Mouse (Mus musculus) MEL (cell line): ENCODE results near the gene Dlg1. TPM values are rescaled to one million over a fixed set of nuclear protein-coding genes. Genes with fewer than 3 reads are reported as not detected.

Experiments used
- DNase-seq: peaks from one replicate; pipeline ENCODE4 v3.0.0; 2011; ENCODE audit warnings: low read depth, low spot score
- H3K27ac ChIP-seq: 2 replicates; pipeline ENCODE4 v1.5.1; 2012; ENCODE audit warnings: low read depth, mild to moderate bottlenecking, control low read depth, low read length, moderate library complexity; ENCODE audit not compliant: control insufficient read depth
- H3K27me3 ChIP-seq, 2 experiments: fragments of 150-350 bp in 1 of 2; sonication (generic) in 1 of 2; 2 replicates each; pipeline ENCODE4 v1.6.1; 2012; ENCODE audit warnings: low read length in 2 of 2, mild to moderate bottlenecking in 2 of 2, improper control_type of control experiment in 1 of 2, moderate library complexity in 1 of 2; ENCODE audit not compliant: insufficient read depth in 2 of 2, control insufficient read depth in 1 of 2
- H3K36me3 ChIP-seq, 2 experiments: 2 replicates each; pipeline ENCODE4 v1.6.1; 2012 to 2014; ENCODE audit warnings: low read length in 2 of 2, improper control_type of control experiment in 1 of 2, inconsistent platforms in 1 of 2, mild to moderate bottlenecking in 1 of 2; ENCODE audit not compliant: insufficient read depth in 2 of 2, control insufficient read depth in 1 of 2
- H3K4me1 ChIP-seq, 2 experiments: fragments of 150-350 bp in 1 of 2; sonication (generic) in 1 of 2; 2 replicates each; pipeline ENCODE4 v1.6.1; 2012; ENCODE audit warnings: low read length in 2 of 2, improper control_type of control experiment in 1 of 2, mild to moderate bottlenecking in 1 of 2; ENCODE audit not compliant: insufficient read depth in 2 of 2, control insufficient read depth in 1 of 2
- H3K4me3 ChIP-seq, 2 experiments: fragments of 150-350 bp in 1 of 2; sonication (generic) in 1 of 2; 2 replicates each; pipeline ENCODE4 v1.5.1; 2012; ENCODE audit warnings: low read depth in 2 of 2, low read length in 2 of 2, mild to moderate bottlenecking in 2 of 2, moderate library complexity in 2 of 2, control low read depth in 1 of 2, improper control_type of control experiment in 1 of 2; ENCODE audit not compliant: control insufficient read depth in 1 of 2, insufficient read depth in 1 of 2
- H3K79me2 ChIP-seq: 2 replicates; pipeline ENCODE4 v1.6.1; 2012; ENCODE audit warnings: mild to moderate bottlenecking, low read length, moderate library complexity; ENCODE audit not compliant: control insufficient read depth, poor library complexity, insufficient read depth
- H3K9ac ChIP-seq: 2 replicates; pipeline ENCODE4 v1.6.1; 2012; ENCODE audit warnings: low read depth, mild to moderate bottlenecking, control low read depth, low read length, moderate library complexity; ENCODE audit not compliant: control insufficient read depth, poor library complexity, severe bottlenecking
- H3K9me3 ChIP-seq: fragments of 150-350 bp; sonication (generic); replicated peaks from 2 replicates; pipeline ENCODE4 v1.6.1; 2012; ENCODE audit warnings: mild to moderate bottlenecking, low read length, improper control_type of control experiment, moderate library complexity; ENCODE audit not compliant: insufficient read depth
- CHD1 ChIP-seq: IDR thresholded peaks from 2 replicates; pipeline ENCODE4 v1.6.1; 2012; ENCODE audit warnings: low read depth, mild to moderate bottlenecking, inconsistent platforms, low read length, improper control_type of control experiment
- CHD2 ChIP-seq: IDR thresholded peaks from 2 replicates; pipeline ENCODE4 v1.6.1; 2011; ENCODE audit warnings: low read length, improper control_type of control experiment
- JUND ChIP-seq: IDR thresholded peaks from 2 replicates; pipeline ENCODE4 v1.6.1; 2011; ENCODE audit warnings: low read depth, mild to moderate bottlenecking, improper control_type of control experiment, low read length
- MAFK ChIP-seq: IDR thresholded peaks from 2 replicates; pipeline ENCODE4 v1.6.1; 2011; ENCODE audit warnings: low read depth, mild to moderate bottlenecking, low read length, improper control_type of control experiment, borderline replicate concordance
- MYB ChIP-seq: IDR thresholded peaks from 2 replicates; pipeline ENCODE4 v1.6.1; 2011; ENCODE audit warnings: mild to moderate bottlenecking, low read depth, low read length, improper control_type of control experiment
- NELFE ChIP-seq: IDR thresholded peaks from 2 replicates; pipeline ENCODE4 v1.6.1; 2011; ENCODE audit warnings: low read depth, low read length, improper control_type of control experiment
- POLR2A ChIP-seq, 2 experiments: IDR thresholded peaks; 2 replicates each; pipeline ENCODE4 v1.6.1; 2011 to 2012; ENCODE audit warnings: low read length in 2 of 2, mild to moderate bottlenecking in 2 of 2, control low read depth in 1 of 2, improper control_type of control experiment in 1 of 2, low read depth in 1 of 2, moderate library complexity in 1 of 2; ENCODE audit not compliant: control insufficient read depth in 1 of 2, insufficient read depth in 1 of 2, poor library complexity in 1 of 2
- POLR2AphosphoS5 ChIP-seq: IDR thresholded peaks from 2 replicates; pipeline ENCODE4 v1.6.1; 2012; ENCODE audit warnings: low read depth, borderline replicate concordance, mild to moderate bottlenecking, inconsistent platforms, low read length, moderate library complexity, mixed read lengths
- SMC3 ChIP-seq: IDR thresholded peaks from 2 replicates; pipeline ENCODE4 v1.6.1; 2011; ENCODE audit warnings: low read depth, low read length, improper control_type of control experiment
- TBP ChIP-seq: IDR thresholded peaks from 2 replicates; pipeline ENCODE4 v1.8.0; 2011; ENCODE audit warnings: low read depth, low read length, improper control_type of control experiment
- ZMIZ1 ChIP-seq: IDR thresholded peaks from 2 replicates; pipeline ENCODE4 v1.6.1; 2012; ENCODE audit warnings: low read depth, mild to moderate bottlenecking, inconsistent platforms, low read length, improper control_type of control experiment, moderate library complexity
- polyA plus RNA-seq, 2 experiments: library from polyadenylated mRNA; stranded (reverse) in 1 of 2; unstranded in 1 of 2; fragments of >175 nt in 1 of 2; fragments of >200 nt in 1 of 2; gene quantifications; 2 replicates each; pipeline versions ENCODE4 v1.2.1 to v1.2.4; 2012; ENCODE audit warnings: low replicate concordance in 2 of 2, low read depth in 1 of 2; ENCODE audit not compliant: insufficient read length in 2 of 2, insufficient read depth in 1 of 2, missing spikeins in 1 of 2
- total RNA-seq: library from RNA; depleted of rRNA; stranded (reverse); fragments of 300-350 nt; gene quantifications from 2 replicates; pipeline ENCODE4 v1.2.3, GENCODE M21; 2012

Gene Dlg1
- total and polyA plus RNA-seq, 3 experiments = 25.7 to 74.6 (median 33.9) TPM

DNA sequence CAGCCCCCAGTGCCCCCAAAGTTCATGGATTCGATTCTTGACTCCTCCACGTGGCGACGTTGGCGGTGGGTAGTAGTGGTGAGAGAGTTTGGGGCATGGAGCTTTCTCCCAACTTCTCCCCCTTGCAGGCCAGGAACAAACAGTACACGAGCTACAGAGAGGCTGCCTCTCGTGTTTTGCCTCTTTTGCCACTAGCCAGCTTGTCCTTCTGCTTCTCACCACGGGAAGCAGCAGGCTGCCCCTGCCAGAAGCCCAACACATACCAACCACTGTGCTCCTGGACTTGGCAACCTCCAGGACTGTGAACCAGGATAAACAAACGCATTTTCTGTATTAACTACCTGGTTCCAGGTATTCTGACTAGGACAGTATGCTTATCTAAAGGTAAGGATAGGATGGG, 44.6 kb upstream of the Dlg1 start:
- no peak overlapping the region for H3K4me3 ChIP-seq
- H3K36me3 ChIP-seq = no peaks in the 10 kb centered on the region
- no peaks in the 10 kb centered on the region for H3K4me1 ChIP-seq
- no peak overlapping the region for H3K9ac ChIP-seq
- no peak for DNase-seq
- no peaks in the 10 kb centered on the region for H3K79me2 ChIP-seq
- H3K27ac ChIP-seq = no peak overlapping the region
- H3K27me3 ChIP-seq = peaks cover 2 to 6% of the 10 kb centered on the region in 2 experiments; a peak in 3 of 4 replicates
- no peak for TF ChIP-seq CHD1
- TF ChIP-seq, all 39 proteins: peak for 0
- no peaks in the 10 kb centered on the region for H3K9me3 ChIP-seq

- no peaks in the 10 kb centered on the region for H3K9me3 ChIP-seq
- H3K79me2 ChIP-seq = no peaks in the 10 kb centered on the region
- peaks cover 2 to 5% of the 10 kb centered on the region in 2 experiments; a peak in 3 of 4 replicates for H3K27me3 ChIP-seq
- DNase-seq = no peak
- H3K4me3 ChIP-seq = no peak overlapping the region
- H3K9ac ChIP-seq = no peak overlapping the region
- no peaks in the 10 kb centered on the region for H3K4me1 ChIP-seq
- no peak overlapping the region for H3K27ac ChIP-seq
- no peaks in the 10 kb centered on the region for H3K36me3 ChIP-seq
- TF ChIP-seq JUND = no peak
- no peak for TF ChIP-seq NELFE
Measured at GRCm38 (mm10) chr16:31619675-31620335, 43.4 kb upstream of the Dlg1 start.

DNA sequence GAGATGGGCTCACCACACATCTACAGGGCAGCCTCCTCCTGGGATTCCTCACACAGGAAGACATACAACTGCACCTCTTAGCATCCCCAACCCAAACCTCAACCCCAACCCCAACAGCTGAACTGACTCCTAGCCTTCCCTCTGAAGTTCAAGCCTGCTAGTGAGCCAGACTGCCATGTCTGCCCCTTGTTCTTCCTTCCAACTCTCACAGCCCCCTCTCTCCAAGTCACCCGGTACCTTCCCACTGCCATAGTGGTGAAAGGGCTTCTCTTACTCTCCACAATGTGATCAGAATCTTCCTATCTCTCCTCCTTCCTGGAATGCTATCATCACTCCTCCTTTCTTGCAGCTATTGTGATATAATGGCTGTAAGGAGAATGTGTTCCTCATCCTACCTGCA, 40.9 kb upstream of the Dlg1 start:
- no peaks in the 10 kb centered on the region for H3K9me3 ChIP-seq
- peaks cover 2 to 3% of the 10 kb centered on the region in 2 experiments; a peak in 2 of 4 replicates for H3K27me3 ChIP-seq
- TF ChIP-seq CHD2 (no peak), SMC3 (no peak), POLR2A (IDR thresholded peaks at IDR 0.05; ENCODE audit: control insufficient read depth in 1 of 2, insufficient read depth in 1 of 2, low read depth in 1 of 2, low read length in 2 of 2, poor library complexity in 1 of 2) (no peak), POLR2AphosphoS5 (no peak), MYB (no peak), ZMIZ1 (no peak)
- H3K27ac ChIP-seq = no peak overlapping the region
- DNase-seq = no peak
- H3K9ac ChIP-seq = no peak overlapping the region
- no peak overlapping the region for H3K4me3 ChIP-seq
- H3K4me1 ChIP-seq = no peaks in the 10 kb centered on the region
- H3K36me3 ChIP-seq = no peaks in the 10 kb centered on the region
- H3K79me2 ChIP-seq = no peaks in the 10 kb centered on the region

DNA sequence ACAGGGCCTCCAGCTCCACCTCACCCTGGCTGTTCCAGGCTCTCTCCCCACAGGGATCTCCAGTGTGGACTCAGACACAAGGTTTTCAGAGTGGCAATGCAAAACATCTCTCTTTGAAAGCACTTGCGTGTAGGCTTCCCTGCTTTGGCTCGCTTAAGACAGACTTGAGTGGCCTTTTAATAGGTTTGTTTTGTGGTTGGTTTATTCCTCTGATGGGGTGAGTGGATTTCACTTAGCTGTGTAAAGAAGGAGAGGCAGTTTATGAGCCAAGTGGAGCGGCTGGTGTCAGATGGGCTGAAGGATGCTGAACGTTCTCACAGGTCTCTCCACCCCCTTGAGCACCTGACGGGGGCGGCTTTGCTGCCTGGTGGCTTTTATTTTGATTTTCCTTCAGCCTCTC, 40.1 kb upstream of the Dlg1 start:
- Histone ChIP-seq H3K4me1 (no peaks in the 10 kb centered on the region), H3K79me2 (no peaks in the 10 kb centered on the region), H3K4me3 (no peak overlapping the region), H3K27ac (no peak overlapping the region), H3K9me3 (no peaks in the 10 kb centered on the region), H3K27me3 (peaks cover 0 to 1% of the 10 kb centered on the region in 2 experiments; a peak in 3 of 4 replicates), H3K9ac (no peak overlapping the region), H3K36me3 (no peaks in the 10 kb centered on the region)
- DNase-seq = no peak
- no peak for TF ChIP-seq SMC3
- TF ChIP-seq TBP = no peak
- TF ChIP-seq MAFK = no peak
